Mouse (Mus musculus) ovary, adult 18-20 months (tissue): ENCODE results near the gene Rnf214.
"Not testable (repeated sequence)": the region's sequence is repeated elsewhere in the genome, so short reads cannot be mapped to it uniquely, and the experiment has no call there.

Experiments used
- DNase-seq: peaks from one replicate; pipeline ENCODE4 v3.0.0; 2022; ENCODE audit warnings: low spot score, mixed read lengths

Gene Rnf214

DNA sequence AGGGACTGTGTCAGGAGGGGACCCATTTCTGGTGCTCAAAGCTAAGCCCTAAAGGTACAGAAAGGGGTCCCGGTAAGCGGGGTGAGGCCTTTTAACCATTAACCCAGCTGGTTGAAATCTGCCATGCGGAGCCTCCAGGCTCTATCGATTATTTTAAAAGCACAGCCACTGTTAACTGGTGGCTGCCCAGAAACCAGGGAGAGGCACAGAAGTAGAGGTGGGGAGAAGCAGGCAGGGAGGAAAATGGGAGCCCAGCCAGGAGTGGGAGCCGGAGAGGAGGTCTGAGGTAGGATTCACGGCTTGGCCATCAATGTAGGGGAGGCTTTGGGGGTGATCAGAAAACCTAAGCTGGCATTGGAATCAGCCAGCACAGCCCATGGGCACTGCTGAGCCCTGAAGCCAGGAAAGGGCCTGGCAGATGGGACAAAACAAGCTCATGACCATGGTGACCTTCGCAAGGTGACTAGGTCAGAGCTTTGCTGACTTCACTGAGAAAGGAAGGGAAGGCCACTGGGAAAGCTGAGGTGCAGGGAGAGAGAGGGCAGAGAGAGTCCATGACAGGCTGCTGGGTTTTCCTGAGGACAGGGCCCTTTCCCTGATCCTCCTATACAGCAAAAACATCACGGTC, 56.1 kb downstream of the Rnf214 start:
- DNase-seq = no peak

DNA sequence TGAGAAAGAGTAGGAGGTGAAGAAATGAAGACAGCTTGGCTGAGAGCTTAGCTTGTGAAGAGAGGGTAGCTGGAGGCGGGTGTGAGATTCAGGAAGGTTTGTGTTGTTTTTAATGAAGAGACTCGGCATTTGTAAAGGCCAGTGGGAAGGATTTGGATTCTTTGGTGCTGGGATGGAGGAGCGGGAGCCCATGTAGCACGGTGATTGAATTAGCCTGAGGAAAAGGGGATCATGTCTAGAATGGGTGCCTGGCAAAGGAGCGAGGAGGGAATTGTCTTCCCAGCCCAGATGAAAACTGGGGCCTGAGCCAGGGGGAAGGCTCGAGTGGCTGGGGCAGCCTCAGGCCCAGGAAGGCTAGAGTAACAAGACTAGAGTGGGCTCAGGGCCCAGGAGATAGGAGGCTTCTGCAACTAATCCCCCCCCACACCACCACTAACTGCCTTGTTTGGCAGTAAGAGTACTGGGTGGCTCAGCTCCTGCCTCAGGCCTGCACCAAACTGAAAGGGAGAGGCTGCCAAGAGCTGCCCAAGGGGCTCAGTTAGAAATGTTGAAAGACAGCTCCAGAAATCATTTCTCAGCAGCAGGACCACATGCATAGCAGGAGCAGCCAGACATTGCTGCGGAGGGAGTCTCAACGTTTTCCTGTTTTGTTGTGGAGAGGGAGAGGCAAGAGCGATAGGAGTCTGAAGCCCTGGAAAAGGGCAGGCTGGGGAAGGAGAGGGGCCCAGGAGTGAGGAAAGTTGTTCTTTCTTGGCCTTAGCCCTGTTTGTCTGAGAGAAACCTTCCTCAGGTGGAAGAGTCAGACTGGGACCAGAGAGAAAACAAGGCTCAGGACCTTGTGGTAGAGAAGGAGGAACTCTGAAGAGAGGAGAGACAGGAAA, 56.9 kb downstream of the Rnf214 start:
- peak; percentile 59 for DNase-seq

DNA sequence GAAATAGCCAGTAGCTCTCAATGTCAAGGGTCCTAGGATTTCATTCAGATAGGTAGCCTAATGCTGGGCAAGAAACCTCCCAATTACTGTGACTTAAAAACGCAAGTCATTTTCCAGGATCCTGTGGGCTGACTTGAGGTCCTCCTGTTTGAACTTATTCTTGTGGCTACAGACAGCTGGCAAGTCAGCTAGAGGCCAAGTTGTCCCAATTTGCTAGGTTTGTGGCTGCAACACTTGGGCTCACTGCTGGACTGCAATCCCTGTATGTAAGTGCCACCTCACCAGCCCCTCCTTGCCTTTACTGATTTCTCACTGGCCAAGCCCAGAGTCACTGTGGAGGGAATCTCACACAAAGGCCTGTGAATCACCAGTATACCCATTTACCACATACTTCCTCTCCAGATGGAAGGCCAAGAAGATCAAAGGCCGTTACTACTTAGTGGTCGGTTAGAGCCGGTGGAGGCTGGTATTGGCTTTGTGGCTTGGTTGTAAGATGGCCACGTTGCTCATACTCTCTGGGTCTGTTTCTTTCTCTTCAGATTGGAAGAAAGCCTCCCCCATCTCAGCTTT, 59.7 kb downstream of the Rnf214 start:
- no peak for DNase-seq

DNA sequence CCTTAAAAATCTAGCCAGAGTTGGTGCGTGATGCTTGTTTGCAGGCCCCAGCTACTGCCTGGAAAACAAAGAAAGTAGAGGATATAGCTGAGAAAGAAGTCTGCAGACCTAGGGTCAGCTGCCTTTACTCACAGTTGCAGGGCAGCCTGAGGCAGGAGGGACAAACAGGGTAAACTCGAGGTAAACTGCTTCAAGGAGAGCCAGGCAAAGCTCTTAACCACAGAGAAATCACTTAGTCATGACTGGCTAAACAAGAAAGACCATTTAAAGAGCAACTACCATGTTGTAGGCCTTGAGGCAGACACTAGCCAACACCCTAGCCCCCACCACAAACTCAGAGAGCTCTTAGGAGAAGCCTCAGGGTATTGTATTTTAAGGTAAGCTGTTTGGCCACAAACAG, 60.5 kb downstream of the Rnf214 start:
- not testable (repeated sequence) for DNase-seq

DNA sequence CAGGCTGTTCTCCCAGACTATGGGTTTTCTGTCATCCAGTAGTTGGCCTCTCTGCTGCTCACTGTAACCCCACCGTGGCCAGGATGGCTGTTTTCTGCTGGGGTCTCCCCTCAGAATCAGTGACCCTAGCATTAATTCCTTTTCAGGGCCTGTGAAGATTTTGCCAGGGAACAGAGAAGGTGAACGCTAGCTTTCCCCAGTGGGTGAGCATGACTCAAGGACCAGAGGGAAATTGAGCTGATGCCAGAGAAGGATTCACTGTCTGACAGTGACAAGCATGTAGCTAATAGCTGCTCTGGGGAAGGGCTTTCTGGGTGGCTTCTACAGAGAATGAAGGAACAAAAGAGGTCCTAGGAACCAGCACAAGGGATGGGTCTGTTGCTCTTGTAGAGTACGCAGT, 61.2 kb downstream of the Rnf214 start:
- no peak for DNase-seq

DNA sequence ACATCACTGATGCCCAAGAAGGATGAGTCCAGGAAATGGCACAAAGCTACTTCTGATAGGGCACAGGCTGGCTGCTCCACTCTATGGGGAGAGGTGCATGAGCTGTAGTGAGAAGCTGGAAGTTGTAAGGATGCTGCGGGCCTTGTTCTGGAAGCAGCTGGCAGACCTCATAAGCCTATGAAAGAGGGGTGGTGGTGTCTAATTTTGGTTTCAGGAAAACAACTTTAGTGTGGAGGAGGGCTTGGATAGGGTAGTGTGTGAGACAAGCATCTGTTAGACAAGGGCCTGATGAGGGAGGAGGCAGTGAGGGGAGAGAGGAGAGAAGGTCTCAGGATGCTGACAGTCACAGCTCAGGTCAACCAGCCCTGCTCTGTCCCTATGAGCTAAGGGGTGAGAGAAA, 62.9 kb downstream of the Rnf214 start:
- DNase-seq = no peak

DNA sequence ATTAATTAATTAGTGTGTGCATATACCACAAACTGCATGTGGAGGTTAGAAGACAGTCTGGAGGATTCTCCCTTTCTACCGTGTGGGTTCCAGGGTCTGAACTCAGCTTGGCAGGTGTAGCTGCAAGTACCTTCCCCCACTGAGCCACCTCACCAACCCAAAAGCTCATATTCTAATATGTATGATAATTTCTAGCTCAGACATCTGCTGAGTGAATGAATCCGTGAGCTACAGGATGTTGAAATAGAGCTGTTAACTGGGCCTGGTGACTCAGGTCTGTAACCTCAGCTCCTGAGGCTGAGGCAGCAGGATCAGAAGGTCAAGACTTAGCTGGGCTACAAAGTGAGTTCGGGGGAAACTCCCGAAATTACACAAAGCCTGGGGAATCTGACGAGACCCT, 63.7 kb downstream of the Rnf214 start:
- no peak for DNase-seq

DNA sequence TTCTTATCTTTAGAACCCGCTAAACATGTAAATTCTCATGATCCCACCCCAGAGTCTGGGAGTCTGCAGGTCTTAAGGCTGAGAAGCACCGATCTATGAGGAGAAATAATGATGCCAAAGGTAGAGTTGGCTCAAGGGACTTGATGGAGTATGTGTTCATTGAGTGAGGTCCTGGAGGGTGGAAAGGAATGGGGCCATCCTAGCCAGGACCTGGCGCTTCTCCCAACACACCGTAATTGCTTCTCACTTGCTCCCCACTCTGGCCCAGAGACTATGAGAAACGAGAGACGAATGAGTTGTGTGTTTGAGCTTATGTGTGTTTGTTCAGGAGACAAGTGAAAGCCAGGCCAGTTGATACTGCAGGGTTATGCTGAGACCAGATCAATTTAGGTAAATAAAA, 65.3 kb downstream of the Rnf214 start:
- no peak for DNase-seq

DNA sequence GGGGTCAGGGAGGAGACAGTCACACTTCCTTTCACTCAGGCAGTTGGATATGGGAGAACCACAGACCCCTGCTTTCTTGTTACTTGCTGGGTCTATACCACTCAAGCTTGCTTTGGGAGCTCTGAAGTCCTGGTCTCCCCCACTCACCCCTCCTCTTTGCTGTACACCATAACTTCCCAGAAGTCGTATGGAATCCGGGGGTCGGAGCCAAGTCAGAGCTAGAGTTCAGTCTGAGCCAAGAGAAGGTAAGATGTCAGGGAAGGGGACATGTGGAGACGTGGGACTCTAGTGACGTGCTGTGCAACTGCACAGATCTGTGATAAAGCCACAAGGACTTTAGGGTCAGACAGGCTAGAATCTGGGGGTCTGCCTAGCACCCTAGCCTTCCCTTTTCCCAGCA, 66.4 kb downstream of the Rnf214 start:
- DNase-seq = no peak

DNA sequence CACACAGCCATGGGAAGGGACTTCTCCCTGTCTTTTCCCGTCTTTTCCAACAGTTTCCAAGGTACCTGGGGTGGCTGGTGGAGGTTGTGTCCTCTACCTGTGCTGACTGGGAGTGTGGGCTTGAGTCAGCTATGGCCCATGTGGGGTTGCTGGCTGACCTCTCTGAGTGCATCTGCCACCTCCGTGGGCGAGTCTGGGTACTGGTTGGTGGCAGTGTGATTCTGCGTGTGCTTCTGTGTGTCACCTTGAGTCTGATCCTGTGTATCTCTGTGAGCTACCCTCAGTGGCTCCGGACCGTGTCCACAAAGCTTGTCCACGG, 66.8 kb downstream of the Rnf214 start:
- no peak for DNase-seq

DNA sequence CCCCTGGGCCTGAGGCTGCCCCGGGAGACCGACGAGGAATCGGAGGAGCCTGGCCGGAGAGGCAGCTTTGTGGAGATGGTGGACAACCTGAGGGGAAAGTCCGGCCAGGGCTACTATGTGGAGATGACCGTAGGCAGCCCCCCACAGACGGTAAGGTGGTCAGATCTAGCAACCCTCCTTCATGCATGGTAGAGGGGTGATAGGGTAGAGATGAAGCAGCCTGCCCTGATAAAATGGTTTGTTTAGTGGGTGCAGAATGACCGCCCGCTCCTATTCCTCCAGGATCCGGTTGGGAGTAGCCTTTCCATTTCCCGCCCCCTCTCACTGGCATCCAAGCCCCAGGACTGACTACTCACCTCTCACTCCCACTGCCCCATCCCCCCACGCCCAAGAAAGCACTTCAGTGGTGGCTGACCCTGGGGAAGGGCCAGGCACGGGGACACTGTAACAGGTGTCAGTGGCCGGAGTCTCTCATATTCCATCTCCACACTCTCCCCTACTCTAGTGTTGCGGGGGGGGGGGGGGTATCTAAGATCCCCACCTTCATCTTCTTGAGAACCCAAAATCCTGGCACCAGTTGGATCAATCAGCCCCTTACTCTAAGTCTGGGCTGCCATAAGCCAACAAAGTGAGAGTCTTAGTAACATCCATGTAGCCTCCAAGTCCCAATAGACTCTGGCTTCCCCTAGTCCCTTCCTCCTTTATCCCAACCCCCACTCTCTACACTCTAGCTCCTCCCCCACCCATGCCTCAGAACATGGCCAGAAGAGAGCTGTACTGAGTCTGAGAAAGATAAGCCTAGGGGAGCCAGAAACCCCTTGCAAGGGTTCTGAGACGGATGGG, 67.4 kb downstream of the Rnf214 start:
- no peak for DNase-seq

DNA sequence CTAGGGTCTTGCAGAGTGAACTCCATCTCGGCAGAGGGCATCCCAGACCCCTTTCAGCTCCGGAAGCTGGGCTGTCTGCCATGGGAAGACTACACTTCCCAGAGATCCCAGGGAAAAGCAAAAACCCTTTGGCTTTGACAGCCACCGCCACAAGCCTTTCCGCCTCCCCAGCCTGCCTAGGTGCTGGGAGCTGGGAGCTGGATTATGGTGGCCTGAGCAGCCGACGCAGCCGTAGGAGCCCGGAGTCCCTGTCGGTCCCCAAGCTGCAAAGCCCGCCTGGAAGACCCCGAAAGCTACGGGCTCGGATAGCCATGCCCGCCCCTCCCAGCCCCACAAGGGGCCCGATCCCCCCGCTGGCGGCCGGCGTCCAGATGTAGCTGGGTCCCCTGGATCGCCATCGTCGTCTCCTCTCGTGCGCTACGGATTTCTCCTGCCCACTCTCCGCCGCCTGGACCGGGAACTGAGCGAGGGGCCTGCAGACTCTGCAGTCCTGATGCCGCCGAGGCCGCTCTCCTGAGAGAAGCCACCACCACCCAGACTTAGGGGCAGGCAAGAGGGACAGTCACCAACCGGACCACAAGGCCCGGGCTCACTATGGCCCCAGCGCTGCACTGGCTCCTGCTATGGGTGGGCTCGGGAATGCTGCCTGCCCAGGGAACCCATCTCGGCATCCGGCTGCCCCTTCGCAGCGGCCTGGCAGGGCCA, 68.1 kb downstream of the Rnf214 start, which contains the start of gene Bace1:
Gene Bace1 (plus strand): TSS at position 147 of the 705 bp plus-strand sequence.
- DNase-seq = peak; percentile 78

DNA sequence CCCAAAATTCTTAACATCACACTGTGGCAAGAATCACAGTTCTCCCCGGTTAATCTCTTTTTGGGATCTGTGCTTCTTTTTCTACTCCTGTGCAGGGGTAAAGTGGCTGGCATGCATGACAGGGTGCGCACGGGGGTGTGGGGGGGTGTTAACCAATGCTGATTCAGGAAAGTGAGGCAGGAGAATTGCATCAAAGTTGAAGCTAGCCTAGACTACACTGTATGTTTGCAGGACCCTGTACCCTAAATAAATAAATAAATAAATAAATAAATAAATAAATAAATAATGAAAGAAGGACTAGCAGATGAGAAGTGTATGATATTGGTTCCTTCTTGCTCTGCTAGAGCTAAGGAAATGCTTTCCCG, 68.7 kb downstream of the Rnf214 start:
- DNase-seq = no peak

DNA sequence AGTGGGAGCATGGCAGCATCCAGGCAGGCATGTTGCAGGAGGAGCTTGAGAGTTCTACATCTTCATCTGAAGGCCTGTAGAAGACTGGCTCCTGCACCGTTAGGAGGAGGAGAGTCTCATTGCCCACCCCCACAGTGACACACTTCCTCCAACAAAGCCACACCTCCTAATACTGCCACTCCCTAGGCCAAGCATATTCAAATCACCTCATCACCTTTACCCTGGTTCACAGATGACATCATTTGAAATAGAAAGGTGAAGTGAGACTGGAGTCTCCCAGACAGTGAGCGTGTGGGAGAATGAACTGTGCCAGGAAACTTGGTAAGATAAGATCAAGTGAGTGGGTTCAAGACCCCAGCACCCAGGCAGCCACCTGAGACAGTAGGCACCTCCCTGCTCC, 73.2 kb downstream of the Rnf214 start:
- no peak for DNase-seq

DNA sequence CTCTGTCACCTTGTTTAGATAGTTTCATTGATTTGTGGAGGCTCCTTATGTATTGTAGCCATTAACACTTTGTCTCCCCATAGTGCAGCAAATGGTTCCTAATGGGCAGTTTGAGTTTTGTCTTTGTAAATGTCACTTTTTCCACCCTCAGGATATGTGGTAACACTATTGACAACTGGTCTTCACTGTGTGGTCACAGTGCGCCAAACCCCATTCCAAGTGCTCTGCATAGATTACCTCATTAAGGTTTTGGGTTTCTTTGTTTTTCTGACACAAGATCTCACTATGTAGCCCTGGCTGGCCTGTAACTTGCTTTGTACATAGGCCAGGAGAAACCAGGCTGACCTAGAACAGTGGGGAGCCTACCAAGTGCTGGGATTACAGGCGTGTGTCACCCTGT, 73.8 kb downstream of the Rnf214 start:
- no peak for DNase-seq

DNA sequence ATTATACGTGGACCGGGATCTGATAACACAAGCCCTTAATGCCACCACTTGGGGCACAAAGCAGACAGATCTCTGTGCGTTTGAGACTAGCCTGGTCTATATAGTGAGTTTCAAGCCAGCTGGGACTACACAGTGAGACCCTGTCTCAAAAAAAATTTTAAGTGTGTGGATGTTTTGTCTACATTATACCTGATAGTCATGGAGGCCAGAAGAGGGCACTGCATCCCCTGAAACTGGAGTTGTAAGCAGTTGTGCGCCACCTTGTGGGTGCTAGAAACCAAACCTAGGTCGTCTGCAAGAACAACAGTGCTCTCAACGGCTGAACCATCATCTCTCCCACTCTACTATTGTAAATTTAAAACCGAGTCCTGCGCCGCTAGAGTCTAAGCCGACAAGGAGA, 77.6 kb downstream of the Rnf214 start:
- peak; percentile 50 for DNase-seq

DNA sequence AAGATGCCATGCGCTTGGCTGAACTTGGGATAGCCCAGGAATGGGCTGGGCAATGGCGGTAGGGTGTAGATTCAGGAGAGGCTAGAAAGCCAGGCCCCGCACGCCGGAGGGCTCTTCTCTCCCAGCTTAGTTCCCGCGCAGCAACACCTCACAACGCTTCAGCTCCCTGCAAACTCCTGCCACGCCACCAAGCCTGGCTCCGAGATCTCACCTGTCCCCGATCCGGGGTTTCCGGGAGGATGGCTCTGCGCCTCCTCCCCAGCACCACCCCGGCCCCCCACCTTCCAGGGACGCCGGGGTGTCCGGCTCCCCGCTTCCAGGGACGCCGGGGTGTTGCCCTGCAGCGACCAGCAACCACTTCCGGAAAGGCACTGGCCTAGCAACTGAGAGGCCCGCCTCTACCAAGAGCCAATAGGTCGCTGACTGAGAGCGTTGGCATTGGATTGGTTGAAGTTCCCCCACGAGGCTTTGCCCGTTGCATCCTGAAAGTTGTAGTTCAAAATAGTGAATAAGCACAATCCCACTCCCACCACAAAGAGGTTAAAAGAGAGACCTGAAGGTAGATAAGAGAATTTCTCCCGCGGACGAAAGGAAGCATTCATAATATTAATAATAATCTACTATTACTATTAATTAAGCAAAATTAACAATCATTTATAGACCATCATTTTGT, 78.3 kb downstream of the Rnf214 start, which contains the start of gene Cep164:
Gene Cep164 (minus strand): TSS at position 401 of the 673 bp plus-strand sequence.
- peak; percentile 87 for DNase-seq

DNA sequence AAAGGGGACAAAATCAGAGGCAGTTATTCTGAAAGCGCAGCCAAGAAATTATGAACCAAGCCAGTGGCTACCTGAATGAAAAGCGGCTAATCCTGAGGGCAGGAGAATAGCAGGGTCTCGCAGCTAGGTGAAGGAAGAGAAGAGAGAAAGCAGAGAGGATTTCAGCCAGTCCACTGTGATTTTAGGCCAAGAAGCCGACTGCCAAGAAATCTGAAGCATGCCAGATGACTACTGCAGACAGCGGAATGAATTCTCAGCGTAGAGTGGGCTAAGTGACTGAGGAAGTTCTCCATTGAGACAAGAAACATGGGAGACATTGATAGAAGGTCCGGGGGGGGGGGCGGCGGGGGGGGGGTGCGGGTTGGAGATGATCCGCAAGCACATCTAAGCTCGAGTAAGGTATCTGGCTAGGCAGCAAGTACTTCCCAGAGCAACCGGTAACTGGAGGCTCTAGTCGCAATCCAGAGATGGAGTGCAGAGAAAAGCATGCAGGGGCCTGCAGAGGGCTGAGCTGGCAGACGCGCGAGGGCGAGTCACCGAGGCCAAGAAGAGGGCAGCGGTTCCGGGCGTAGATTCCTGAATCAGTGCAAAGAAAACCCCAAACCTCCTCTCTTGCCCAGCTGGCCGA, 78.9 kb downstream of the Rnf214 start:
- no peak for DNase-seq

DNA sequence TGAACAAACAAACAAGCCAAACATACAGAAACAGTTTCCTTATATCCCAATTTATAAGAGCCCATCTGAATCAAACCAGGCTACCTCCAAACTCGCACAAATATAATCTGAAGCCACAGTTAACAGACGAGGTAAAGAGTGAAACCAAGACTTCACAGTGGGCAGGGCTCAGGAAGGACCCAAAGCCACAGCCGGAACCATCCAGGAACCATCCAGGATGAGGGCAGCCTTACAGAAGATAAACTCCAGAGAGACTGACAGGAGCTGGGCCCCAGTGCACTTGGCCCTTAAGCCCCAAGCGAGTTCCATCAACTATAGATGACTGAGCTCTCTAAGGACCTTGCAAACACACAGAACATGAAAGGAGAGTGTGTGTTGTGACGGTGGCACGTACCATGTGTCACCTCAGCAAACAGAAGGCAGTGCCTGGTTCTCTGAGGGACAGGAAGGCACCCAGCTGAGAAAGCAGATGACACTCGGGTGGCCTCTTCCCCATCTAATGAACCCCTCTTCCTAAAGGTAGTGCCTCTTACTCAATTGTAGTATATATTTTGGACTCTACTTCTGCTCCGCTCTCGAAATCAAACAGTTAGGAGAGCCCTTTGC, 88.2 kb downstream of the Rnf214 start:
- no peak for DNase-seq

DNA sequence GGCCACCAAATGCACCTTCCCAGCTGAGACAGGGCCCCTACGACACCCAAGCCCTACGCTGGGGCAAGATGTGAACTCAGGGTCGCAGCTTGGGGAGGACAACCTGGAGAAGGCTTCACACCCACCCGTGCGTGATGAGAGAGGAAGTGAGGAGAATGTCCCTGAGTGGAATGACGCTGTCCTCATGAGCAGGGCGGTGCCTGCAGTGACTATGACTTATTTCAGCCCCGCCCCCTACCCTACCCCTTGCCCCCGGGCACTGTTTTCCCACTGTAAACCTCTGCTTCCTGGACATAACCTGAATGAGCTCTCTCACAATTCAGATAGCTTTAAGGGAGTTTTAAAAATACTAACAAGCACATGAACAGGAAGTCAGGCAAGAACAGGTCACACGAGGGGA, 91.2 kb downstream of the Rnf214 start:
- no peak for DNase-seq
